In the genomic region with DNA sequence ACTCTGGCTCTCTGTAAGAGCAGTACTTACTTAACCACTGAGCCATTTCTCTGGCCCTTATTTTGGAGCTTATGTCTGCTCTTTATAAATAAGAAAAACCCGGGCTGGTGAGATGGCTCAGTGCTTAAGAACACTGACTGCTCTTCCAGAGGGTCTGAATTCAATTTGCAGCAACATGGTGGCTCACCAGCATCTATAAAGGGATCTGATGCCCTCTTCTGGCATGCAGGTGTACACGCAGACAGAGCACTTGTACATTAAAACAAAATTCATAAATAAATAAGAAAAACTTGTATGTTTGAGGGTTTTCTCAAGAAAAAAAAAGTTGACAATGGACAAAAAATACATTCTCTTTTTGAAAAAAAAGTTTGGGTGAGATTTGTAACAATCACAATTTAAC, we compare ENCODE assay signal across 9 mouse cellular contexts. TPM values are rescaled to one million over a fixed set of nuclear protein-coding genes. Genes with fewer than 3 reads are reported as not detected.
DNase-seq lines count a peak whose midpoint lies in the region; ATAC-seq and TF ChIP-seq lines count a peak whose summit lies in the region.
"Had no signal": no experiment of that assay in that cellular context is flagged by ENCODE, and none has a peak within 500 bp of the region (broad histone marks: within the 10 kb centered on the region; RNA-seq: fewer than 3 reads in every experiment).

No protein-coding gene starts in this region.

- intact Hi-C loops in heart, postnatal 36 days (cut with DNase I): loop anchor here (1.0 kb wide), 1 partner anchor 161 kb away; no protein-coding TSS in a partner anchor

- DNase-seq in forebrain, postnatal 0 days: peak; percentile 41
- no peak for DNase-seq in liver, postnatal 0 days
- DNase-seq in heart, postnatal 36 days: peak; percentile 13 to 15
- DNase-seq in retina, postnatal 1 day: peak; percentile 18
- DNase-seq in yolk sac, embryonic 10.5 days (ENCODE audit: low spot score): no peak

- H3K27ac ChIP-seq in forebrain, postnatal 0 days (ENCODE audit: low read depth, low read length): no peak overlapping the region
- no peak overlapping the region for H3K27ac ChIP-seq in forebrain, embryonic 12.5 days
- H3K27ac ChIP-seq in liver, postnatal 0 days (ENCODE audit: low read depth): no peak overlapping the region
- no peak overlapping the region for H3K27ac ChIP-seq in liver, embryonic 12.5 days
- H3K27ac ChIP-seq: macrophage had no signal

- no peaks in the 10 kb centered on the region for H3K27me3 ChIP-seq in forebrain, postnatal 0 days (ENCODE audit: insufficient read depth, low read length)
- no peaks in the 10 kb centered on the region for H3K27me3 ChIP-seq in forebrain, embryonic 12.5 days
- H3K27me3 ChIP-seq in liver, postnatal 0 days (ENCODE audit: insufficient read depth, low read length): no peaks in the 10 kb centered on the region
- no peaks in the 10 kb centered on the region for H3K27me3 ChIP-seq in liver, embryonic 12.5 days (replicated peaks)

- 37% methylated on average over 2 of the region's 2 CpGs for WGBS in forebrain, postnatal 0 days
- 43% methylated on average over 2 of the region's 2 CpGs for WGBS in forebrain, embryonic 12.5 days
- WGBS in liver, postnatal 0 days (ENCODE audit: insufficient replicate concordance): 45% methylated on average over 2 of the region's 2 CpGs
- WGBS in liver, embryonic 12.5 days (ENCODE audit: insufficient replicate concordance): 43% methylated on average over 2 of the region's 2 CpGs

- no peaks in the 10 kb centered on the region for H3K9me3 ChIP-seq in forebrain, postnatal 0 days (ENCODE audit: low read length)
- no peaks in the 10 kb centered on the region for H3K9me3 ChIP-seq in forebrain, embryonic 12.5 days
- no peaks in the 10 kb centered on the region for H3K9me3 ChIP-seq in liver, postnatal 0 days (ENCODE audit: low read length)
- H3K9me3 ChIP-seq in liver, embryonic 12.5 days (replicated peaks): no peaks in the 10 kb centered on the region

- peak; percentile 66 for TF ChIP-seq CTCF in forebrain, postnatal 0 days (IDR thresholded peaks at IDR 0.05; ENCODE audit: low read depth)
- TF ChIP-seq CTCF in liver, postnatal 0 days (IDR thresholded peaks at IDR 0.05; ENCODE audit: low read depth): peak; percentile 54

- H3K4me1 ChIP-seq in forebrain, postnatal 0 days (ENCODE audit: insufficient read depth): no peaks in the 10 kb centered on the region
- no peaks in the 10 kb centered on the region for H3K4me1 ChIP-seq in forebrain, embryonic 12.5 days
- H3K4me1 ChIP-seq in liver, postnatal 0 days (ENCODE audit: insufficient read depth): no peaks in the 10 kb centered on the region
- no peaks in the 10 kb centered on the region for H3K4me1 ChIP-seq in liver, embryonic 12.5 days

- no peak for TF ChIP-seq EP300 in liver, postnatal 0 days (IDR thresholded peaks at IDR 0.05; ENCODE audit: low read depth)

- peak; percentile 50; the same call in 1 of the 2 replicates for ATAC-seq in forebrain, postnatal 0 days
- ATAC-seq in forebrain, embryonic 12.5 days (ENCODE audit: low FRiP score): no peak
- no peak for ATAC-seq in liver, postnatal 0 days
- no peak for ATAC-seq in liver, embryonic 12.5 days
- no peak for ATAC-seq in erythroid progenitor cell, adult 5-6 weeks (replicated peaks; ENCODE audit: low FRiP score, poor library complexity, severe bottlenecking)

- H3K4me3 ChIP-seq in forebrain, postnatal 0 days (ENCODE audit: low read depth, low read length): no peak overlapping the region
- no peak overlapping the region for H3K4me3 ChIP-seq in forebrain, embryonic 12.5 days (replicated peaks)
- no peak overlapping the region for H3K4me3 ChIP-seq in liver, postnatal 0 days (ENCODE audit: low read depth, low read length)
- no peak overlapping the region for H3K4me3 ChIP-seq in liver, embryonic 12.5 days

- no peak overlapping the region for H3K4me2 ChIP-seq in forebrain, postnatal 0 days (ENCODE audit: low read depth)
- no peak overlapping the region for H3K4me2 ChIP-seq in forebrain, embryonic 12.5 days
- H3K4me2 ChIP-seq in liver, postnatal 0 days (ENCODE audit: low read depth, low read length): no peak overlapping the region
- no peak overlapping the region for H3K4me2 ChIP-seq in liver, embryonic 12.5 days

- no peak overlapping the region for H3K9ac ChIP-seq in forebrain, postnatal 0 days
- no peak overlapping the region for H3K9ac ChIP-seq in forebrain, embryonic 12.5 days
- H3K9ac ChIP-seq in liver, postnatal 0 days (replicated peaks): no peak overlapping the region
- no peak overlapping the region for H3K9ac ChIP-seq in liver, embryonic 12.5 days

- H3K36me3 ChIP-seq in forebrain, postnatal 0 days (ENCODE audit: insufficient read depth): no peaks in the 10 kb centered on the region
- H3K36me3 ChIP-seq in forebrain, embryonic 12.5 days (replicated peaks): no peaks in the 10 kb centered on the region
- no peaks in the 10 kb centered on the region for H3K36me3 ChIP-seq in liver, postnatal 0 days (replicated peaks; ENCODE audit: insufficient read depth, low read length)
- no peaks in the 10 kb centered on the region for H3K36me3 ChIP-seq in liver, embryonic 12.5 days

RNA-seq across cellular contexts. Expression of gene Mroh9, which starts 28.1 kb away (rescaled TPM):
- 0.08 TPM in 1 of 2 replicates, not detected in the other for total RNA-seq in forebrain, postnatal 0 days (2014; rRNA removed)
- polyA plus RNA-seq in forebrain, postnatal 0 days (2015; fragmentation: Nextera tagmentation; extraction: Ambion mirVana): not detected in 2 replicates
- polyA plus RNA-seq in forebrain, embryonic 12.5 days (2016; fragmentation: Nextera tagmentation; extraction: Ambion mirVana): not detected in 2 replicates
- not detected in 2 replicates for polyA plus RNA-seq in liver, postnatal 0 days (2015; fragmentation: Nextera tagmentation; extraction: Ambion mirVana)
- not detected in 2 replicates for polyA plus RNA-seq in liver, embryonic 12.5 days (2016; fragmentation: Nextera tagmentation; extraction: Ambion mirVana)
- not detected for total RNA-seq in heart, postnatal 36 days (2021)
- not detected in 2 replicates for total RNA-seq in erythroid progenitor cell, adult 5-6 weeks (2015; ENCODE audit: low replicate concordance)
- total RNA-seq in erythroid progenitor cell, adult 5-6 weeks (2017; ENCODE audit: low replicate concordance): not detected in 2 replicates
- polyA plus RNA-seq: macrophage had no signal

Comparison
In these comparisons a context has a peak if more than half of its experiments do, and no peak if none do; other contexts are left out.
1. DNase-seq: peak in forebrain, postnatal 0 days (single experiment), heart, postnatal 36 days (2 of 2) and retina, postnatal 1 day (single experiment); none in liver, postnatal 0 days (single experiment) and yolk sac, embryonic 10.5 days (single experiment).